Comparison of ENCODE assay signal across 35 mouse cellular contexts in the genomic region with DNA sequence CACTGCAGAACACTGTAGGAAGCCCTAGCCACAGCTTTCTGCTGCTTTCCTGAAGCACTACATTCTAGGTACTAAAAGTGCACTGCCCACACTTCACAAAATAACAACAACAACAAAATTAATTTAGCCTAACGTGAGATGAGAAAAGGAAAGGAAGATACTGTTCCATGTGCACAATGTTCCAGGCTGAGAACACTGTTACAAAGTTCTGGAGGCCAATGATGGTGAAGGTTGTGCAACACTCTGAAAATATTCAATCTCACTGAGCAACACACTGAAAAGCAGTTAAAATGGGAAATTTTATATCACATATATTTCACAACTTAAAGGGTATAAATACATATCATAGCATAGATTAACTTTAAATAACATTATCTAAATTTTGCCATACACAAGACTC.
"Had no signal": no experiment of that assay in that cellular context is flagged by ENCODE, and none has a peak within 500 bp of the region (broad histone marks: within the 10 kb centered on the region; RNA-seq: fewer than 3 reads in every experiment).

No protein-coding gene starts in this region.

- H3K9ac ChIP-seq: heart, embryonic 12.5 days; heart, embryonic 13.5 days; heart, embryonic 15.5 days; hindbrain, embryonic 12.5 days; hindbrain, embryonic 13.5 days; hindbrain, embryonic 14.5 days; hindbrain, embryonic 15.5 days; intestine, embryonic 15.5 days; kidney, embryonic 15.5 days had no signal

- H3K4me2 ChIP-seq: heart, embryonic 11.5 days; heart, embryonic 12.5 days; heart, embryonic 13.5 days; heart, embryonic 15.5 days; hindbrain, embryonic 12.5 days; hindbrain, embryonic 13.5 days; hindbrain, embryonic 14.5 days; hindbrain, embryonic 15.5 days; intestine, embryonic 15.5 days; kidney, embryonic 15.5 days had no signal

- H3K36me3 ChIP-seq: intestine, embryonic 15.5 days had no signal

- H3K27ac ChIP-seq: heart, embryonic 10.5 days; heart, embryonic 13.5 days; heart, embryonic 15.5 days; hindbrain, embryonic 10.5 days; hindbrain, embryonic 12.5 days; hindbrain, embryonic 13.5 days; hindbrain, embryonic 14.5 days; hindbrain, embryonic 15.5 days; hindbrain, postnatal 0 days; intestine, embryonic 15.5 days; kidney, embryonic 15.5 days; kidney, postnatal 0 days; layer of hippocampus, adult 2 months had no signal

- ATAC-seq: hindbrain, embryonic 16.5 days; hindbrain, postnatal 0 days; inflammation-experienced regulatory T-cells, adult 6 months; intestine, embryonic 15.5 days; intestine, embryonic 16.5 days; intestine, postnatal 0 days had no signal

- DNase-seq: heart, postnatal 10 days; heart, postnatal 14 days; heart, postnatal 36 days; heart, postnatal 4 days; kidney, adult 11 months; kidney, adult 18-20 months; kidney, adult 2 months; kidney, adult 8-10 months; kidney, adult 9 months; kidney, postnatal 10 days; kidney, postnatal 14 days; kidney, postnatal 25 days; kidney, postnatal 36 days; kidney, postnatal 4 days; layer of hippocampus, adult 9-11 months; layer of hippocampus, postnatal 36 days had no signal

- H3K27me3 ChIP-seq: heart, embryonic 12.5 days; heart, embryonic 13.5 days; heart, embryonic 15.5 days; hindbrain, embryonic 12.5 days; hindbrain, embryonic 13.5 days; hindbrain, embryonic 15.5 days; intestine, embryonic 15.5 days; kidney, embryonic 15.5 days had no signal

- H3K4me3 ChIP-seq: heart, embryonic 10.5 days; heart, embryonic 12.5 days; heart, embryonic 13.5 days; heart, embryonic 15.5 days; hindbrain, embryonic 10.5 days; hindbrain, embryonic 12.5 days; hindbrain, embryonic 13.5 days; hindbrain, embryonic 15.5 days; intestine, embryonic 15.5 days; kidney, embryonic 15.5 days; layer of hippocampus, adult 2 months had no signal

- H3K9me3 ChIP-seq: heart, embryonic 10.5 days; heart, embryonic 12.5 days; heart, embryonic 13.5 days; heart, embryonic 15.5 days; hindbrain, embryonic 10.5 days; hindbrain, embryonic 12.5 days; hindbrain, embryonic 13.5 days; hindbrain, embryonic 15.5 days; intestine, embryonic 15.5 days; kidney, embryonic 15.5 days had no signal
